Mouse (Mus musculus) layer of hippocampus, adult 9-11 months (tissue): Measurements from ENCODE around the gene Ube2q1.
"Not testable (repeated sequence)": the region's sequence is repeated elsewhere in the genome, so short reads cannot be mapped to it uniquely, and the experiment has no call there.

ENCODE experiments used
- DNase-seq: peaks from one replicate; pipeline ENCODE4 v3.0.0; 2022

Ube2q1 gene

DNA sequence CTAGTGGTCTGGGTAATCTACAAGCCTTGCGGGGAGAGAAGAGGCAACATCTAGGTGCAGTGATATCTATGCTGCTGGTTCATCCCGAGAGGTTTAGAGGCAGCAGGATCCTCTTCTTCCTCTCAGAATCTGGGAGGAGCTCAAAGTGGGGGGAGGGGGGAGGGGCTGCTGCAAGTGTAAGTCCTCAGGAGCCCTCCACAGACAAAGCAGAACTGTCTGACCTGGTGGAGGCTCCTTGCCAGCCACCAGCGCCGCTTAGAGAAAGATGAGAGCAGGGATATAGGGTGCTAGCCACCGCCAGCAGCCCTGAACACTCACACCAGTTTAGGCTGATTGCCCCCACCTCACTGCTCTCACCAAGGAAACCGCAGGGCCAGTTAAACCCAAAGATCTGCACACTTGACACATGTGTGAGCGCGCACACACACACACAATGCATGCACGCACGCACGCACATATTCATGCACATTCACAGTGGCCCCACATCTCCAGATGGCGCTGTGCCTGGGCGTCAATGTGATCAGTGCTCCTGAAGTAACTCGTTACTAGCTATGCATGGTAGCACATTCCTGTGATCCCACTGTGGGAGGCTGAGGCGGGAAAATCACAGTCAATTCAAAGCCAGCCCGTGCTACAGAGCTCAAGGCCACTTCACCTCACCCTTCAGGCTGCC is 15.4 kb downstream of the Ube2q1 start:
- no peak for DNase-seq

- no peak for DNase-seq
Observed at GRCm38 (mm10) chr3:89794616-89795015, 21.2 kb downstream of the Ube2q1 start.

GRCm38 (mm10) chr3:89795746-89796145 is 22.3 kb downstream of the Ube2q1 start:
- DNase-seq, result no peak

GRCm38 (mm10) chr3:89796358-89796757 is 22.9 kb downstream of the Ube2q1 start:
- DNase-seq, result peak; percentile 63

DNA sequence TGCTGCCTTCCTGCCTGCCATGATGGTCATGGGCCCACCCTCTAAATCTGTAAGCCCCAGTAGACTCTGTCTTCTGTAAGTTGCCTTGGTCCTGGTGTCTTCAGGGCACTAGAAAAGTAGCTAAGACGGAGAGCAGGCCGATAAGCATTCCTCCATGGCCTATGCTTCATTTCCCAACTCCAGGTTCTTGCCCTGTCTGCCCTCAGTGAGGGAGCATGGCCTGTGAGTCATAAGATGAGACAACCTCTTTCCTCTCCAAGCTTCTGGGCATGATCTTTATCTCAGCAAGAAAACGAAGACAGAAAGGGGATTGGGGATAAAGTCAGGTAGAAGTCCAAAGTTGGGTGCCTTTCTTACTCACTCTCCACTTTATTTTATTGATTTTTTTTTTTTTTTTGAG is 25.1 kb downstream of the Ube2q1 start:
- DNase-seq, result no peak

DNA sequence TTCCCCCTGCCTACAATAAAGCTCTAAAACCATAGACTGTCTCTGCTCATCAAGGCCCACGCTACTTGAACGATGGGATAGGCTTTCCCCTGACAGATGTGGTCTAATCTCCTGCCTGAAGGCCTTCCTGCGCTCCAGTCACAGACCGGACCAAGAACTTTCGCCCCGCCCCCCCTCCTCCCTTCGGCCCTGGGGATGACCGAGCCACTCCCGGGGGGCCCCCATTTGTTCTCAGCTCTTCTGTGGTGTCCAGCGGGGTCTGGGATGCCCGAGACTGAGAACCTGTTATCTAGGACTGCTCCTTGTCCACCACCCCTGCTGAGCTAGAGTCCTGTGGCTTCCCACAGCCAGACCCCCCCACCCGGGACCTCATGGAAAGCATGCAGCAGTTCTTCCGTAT is 26.1 kb downstream of the Ube2q1 start:
- no peak for DNase-seq

DNA sequence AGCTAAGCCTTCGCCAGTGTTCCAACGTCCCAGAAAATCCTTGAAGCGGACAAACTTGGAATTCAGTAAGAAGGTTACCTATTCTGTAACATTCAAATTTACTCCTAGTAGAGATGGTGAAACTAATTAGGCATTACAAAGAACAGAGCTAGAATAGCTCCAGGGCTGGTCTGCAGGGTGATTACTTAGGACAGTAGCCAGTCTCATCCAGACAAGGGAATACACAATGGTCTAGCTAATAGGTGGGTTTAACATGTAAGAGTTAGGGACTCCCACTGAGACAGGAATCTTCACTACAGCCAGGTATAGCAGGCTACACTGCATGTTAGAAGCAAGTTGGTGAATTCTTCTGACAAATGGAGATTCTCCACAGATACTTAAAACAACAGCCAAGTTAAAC is 26.7 kb downstream of the Ube2q1 start:
- not testable (repeated sequence) for DNase-seq

DNA sequence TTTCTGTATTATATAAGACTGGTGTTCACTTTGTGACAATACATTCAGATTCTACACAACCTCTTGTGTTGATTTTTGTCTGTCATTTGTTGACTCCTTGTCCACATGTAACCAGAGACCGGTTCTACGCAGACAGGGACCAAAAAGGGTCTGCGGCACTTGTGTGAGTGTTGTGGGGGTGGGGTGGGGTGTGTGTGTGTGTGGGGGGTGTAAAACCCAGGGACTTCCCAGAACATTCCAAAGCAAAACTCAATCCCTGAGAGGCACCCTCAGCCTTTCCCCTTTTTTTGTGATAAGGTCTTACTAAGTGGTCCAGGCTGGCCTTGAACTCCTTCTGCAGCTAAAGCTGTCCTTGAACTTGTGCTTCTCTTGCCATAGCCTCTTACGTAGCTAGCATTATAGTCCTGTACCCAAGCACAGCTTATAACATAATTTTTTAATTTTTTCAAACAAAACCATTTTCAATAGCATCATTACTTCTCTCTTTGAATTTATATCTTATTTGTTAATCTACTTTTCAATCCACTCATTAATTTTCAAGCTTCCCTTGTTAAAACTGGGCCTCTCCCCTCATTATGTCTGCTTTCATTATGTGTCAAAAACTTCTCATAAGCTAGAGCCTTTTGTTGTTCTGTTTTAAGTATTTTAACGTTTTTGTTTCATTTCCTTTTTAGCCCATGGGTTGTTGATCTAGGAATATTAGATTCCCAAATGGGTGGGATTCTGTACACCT is 27.5 kb downstream of the Ube2q1 start:
- no peak for DNase-seq

GRCm38 (mm10) chr3:89801507-89801847 is 28.1 kb downstream of the Ube2q1 start:
- DNase-seq, result no peak

- DNase-seq, result no peak
Observed at GRCm38 (mm10) chr3:89802876-89803275, 29.5 kb downstream of the Ube2q1 start.

- no peak for DNase-seq
Observed at GRCm38 (mm10) chr3:89805179-89805578, 31.8 kb downstream of the Ube2q1 start.

GRCm38 (mm10) chr3:89806751-89807150 is 33.3 kb downstream of the Ube2q1 start:
- DNase-seq, result no peak

GRCm38 (mm10) chr3:89807171-89807570 is 33.8 kb downstream of the Ube2q1 start:
- DNase-seq, result no peak

DNA sequence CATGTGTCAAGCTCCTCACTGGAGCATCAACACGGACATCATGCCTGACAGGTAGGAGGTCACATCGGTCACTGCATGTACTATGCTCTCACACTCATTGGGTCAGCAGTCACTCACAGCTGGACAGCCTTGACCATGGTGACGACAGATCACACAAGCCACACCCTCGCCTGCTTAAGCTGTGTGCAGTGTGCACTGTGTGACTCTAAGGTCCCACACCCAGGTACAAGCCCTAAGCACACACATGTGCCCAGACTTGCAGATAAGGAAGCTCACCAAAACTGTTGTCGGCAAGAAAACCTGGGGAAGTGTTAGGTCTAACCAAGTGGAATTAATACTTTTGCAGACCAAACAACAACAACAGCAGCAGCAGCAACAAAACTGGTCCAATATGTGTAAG is 34.5 kb downstream of the Ube2q1 start:
- DNase-seq, result no peak

DNA sequence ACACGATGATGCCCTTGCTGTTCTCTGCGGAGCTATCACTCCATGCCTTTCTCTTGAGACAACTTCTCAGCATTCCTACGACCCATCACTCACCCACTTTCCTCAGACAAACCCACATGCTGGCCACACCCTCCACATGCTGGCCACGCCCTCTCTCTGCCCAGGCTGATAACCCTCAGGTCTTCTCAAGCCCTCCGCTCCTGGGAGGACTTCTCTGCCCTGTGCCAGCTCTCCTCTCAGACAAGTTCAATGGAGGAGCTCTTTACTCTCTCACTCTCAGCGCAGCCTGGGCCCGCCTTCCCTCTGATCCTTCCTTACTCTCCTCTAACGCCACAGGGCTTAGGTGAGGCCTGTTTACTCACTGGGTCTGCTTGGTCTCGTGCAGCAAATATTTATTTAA is 35.2 kb downstream of the Ube2q1 start:
- DNase-seq, result no peak

DNA sequence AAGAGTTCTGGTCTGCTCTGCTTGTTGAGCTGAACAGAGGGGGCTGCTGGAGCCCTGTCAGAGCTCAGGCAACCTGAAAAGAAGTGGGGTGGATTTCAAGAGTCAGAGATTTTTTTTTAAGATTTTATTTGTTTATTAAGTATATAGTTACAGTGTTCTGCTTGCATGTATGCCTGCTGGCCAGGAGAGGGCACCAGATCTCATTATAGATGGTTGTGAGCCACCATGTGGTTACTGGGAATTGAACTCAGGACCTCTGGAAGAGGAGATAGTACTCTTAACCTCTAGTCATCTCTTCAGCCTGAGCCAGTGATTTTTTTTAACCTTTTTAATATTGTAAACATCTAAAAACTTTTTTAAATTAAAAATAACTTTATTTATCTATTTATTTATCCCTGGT is 37.4 kb downstream of the Ube2q1 start:
- no peak for DNase-seq

DNA sequence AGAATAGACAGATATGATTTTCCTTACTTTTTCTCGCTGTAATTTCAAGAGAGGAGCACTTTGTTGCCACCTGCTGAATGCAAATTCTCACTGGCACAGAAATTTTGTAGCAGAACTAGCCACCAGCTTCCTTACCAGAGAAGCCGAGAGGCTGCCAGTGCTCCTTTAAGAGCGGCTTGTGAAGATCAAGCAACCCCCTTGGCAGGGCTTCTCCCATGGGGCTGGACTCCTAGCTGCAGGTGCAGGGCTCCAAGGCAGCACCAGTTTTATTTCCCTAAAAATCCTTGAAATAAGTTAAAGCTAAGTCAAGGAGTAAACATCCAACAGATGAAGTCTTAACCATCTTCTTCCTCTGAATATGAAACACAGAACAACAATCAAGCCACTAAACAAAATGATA is 38.8 kb downstream of the Ube2q1 start:
- no peak for DNase-seq

DNA sequence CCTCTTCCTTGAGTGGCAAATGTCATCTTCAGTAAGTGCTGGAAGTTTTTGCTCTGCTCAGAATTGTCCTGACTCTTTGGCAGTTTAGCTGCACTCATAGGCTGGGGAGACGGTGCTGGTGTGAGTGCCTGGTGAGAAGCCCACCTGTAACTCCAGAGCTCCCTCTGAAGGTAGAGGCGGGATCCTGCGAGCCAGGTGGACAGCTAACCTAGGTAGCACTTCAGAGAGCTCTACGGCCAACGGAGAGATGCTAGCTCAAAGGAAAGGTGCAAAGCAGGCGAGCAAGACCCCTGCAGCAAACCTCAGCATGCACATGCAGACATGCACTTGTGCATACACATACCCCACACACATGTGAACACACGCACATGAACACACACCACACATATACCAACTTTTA is 40.6 kb downstream of the Ube2q1 start:
- no peak for DNase-seq

- no peak for DNase-seq
Observed at GRCm38 (mm10) chr3:89817056-89817455, 43.6 kb downstream of the Ube2q1 start.

GRCm38 (mm10) chr3:89818605-89819004 is 45.2 kb downstream of the Ube2q1 start:
- no peak for DNase-seq

- no peak for DNase-seq
Observed at GRCm38 (mm10) chr3:89819897-89820296, 46.5 kb downstream of the Ube2q1 start.

DNA sequence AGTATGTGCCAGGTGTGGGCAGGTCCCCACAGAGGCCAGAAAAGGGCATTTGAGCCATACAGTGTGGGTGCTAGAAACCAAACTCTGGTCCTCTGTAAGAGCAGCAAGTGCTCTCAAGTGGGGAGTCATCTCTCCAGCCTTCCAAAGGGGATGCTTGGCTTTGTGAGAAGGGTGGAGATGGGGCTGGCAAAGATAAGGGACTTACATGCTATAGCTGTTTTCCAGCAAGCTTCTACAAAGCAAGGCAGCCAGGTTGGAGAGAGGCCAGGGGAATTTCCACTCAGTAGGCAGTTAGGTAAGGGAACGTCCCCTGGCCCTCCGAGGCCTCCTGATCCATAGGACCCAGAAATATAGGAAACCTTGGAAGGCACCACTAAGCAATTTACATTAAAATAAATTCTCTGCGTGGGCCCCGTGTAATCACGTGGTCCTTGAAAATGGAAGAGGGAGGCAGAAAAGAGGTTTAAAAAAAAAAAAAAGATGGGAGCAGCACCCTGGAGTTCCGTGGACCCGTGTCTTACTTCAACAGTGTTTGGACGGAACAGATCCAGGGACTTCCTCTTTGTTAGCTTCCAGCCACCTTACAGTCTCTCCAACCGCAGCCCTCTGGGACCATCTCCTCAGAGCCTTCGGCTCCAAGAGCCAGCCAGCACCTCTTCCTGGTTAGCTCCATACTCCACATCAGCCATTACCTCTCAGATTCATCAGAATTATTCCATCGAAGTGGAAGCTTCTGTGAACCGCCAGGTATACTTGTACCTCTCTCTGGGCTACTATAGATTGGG is 47.1 kb downstream of the Ube2q1 start:
- DNase-seq, result no peak

DNA sequence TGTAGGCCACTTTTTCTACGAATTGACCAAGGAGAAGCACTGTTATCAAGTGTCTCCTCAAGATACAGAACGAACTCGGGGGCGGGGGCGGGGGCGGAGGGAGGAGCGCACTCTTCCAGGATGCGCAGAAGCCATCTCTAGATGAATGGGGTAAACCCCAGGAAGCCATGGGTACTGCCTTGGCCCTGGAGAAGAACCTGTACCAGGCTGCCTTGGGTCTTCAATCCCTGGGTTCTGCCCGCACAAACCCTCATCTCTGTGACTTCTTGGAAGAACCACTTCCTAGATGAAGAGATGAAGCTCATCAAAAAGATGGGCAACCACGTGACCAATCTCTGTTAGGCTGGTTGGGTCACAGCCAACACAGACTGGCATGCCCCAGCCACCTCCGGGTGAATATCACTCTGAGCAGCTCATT is 47.7 kb downstream of the Ube2q1 start:
- DNase-seq, result no peak
